Mouse (Mus musculus) liver, adult 2 months (tissue): ENCODE results near the gene Coro2a. TPM values are rescaled to one million over a fixed set of nuclear protein-coding genes. Genes with fewer than 3 reads are reported as not detected.
"Not testable (repeated sequence)": the region's sequence is repeated elsewhere in the genome, so short reads cannot be mapped to it uniquely, and the experiment has no call there.

Experiments
- DNase-seq: peaks from one replicate; pipeline ENCODE4 v3.0.0-alpha.2; 2011; ENCODE audit warnings: low read depth, low spot score; ENCODE audit errors: extremely low read depth
- H3K27ac ChIP-seq: fragments of 200-500 bp; replicated peaks from 2 replicates; pipeline ENCODE4 v1.5.1; 2012; ENCODE audit warnings: low read depth, mild to moderate bottlenecking, control low read depth, inconsistent platforms, low read length; ENCODE audit not compliant: insufficient read depth
- H3K27me3 ChIP-seq: fragments of 200-500 bp; 2 replicates; pipeline ENCODE4 v1.6.1; 2012; ENCODE audit warnings: mild to moderate bottlenecking, moderate library complexity, low read length, inconsistent platforms; ENCODE audit not compliant: control insufficient read depth, insufficient read depth
- H3K36me3 ChIP-seq: fragments of 200-500 bp; 2 replicates; pipeline ENCODE4 v1.6.1; 2012; ENCODE audit warnings: low read length, inconsistent platforms; ENCODE audit not compliant: control insufficient read depth, insufficient read depth
- H3K4me1 ChIP-seq: fragments of 200-500 bp; 2 replicates; pipeline ENCODE4 v1.6.1; 2011; ENCODE audit warnings: low read length; ENCODE audit not compliant: control insufficient read depth, insufficient read depth
- H3K4me3 ChIP-seq: fragments of 200-500 bp; 2 replicates; pipeline ENCODE4 v1.5.1; 2011; ENCODE audit warnings: low read depth, mild to moderate bottlenecking, control low read depth, low read length, moderate library complexity; ENCODE audit not compliant: insufficient read depth
- H3K79me2 ChIP-seq: fragments of 200-500 bp; 2 replicates; pipeline ENCODE4 v1.6.1; 2012; ENCODE audit warnings: inconsistent platforms, mild to moderate bottlenecking, low read length, moderate library complexity; ENCODE audit not compliant: control insufficient read depth, insufficient read depth
- H3K9ac ChIP-seq: fragments of 200-500 bp; 2 replicates; pipeline ENCODE4 v1.6.1; 2012; ENCODE audit warnings: low read depth, mild to moderate bottlenecking, control low read depth, inconsistent platforms, low read length
- CTCF ChIP-seq: fragments of 200-500 bp; IDR thresholded peaks from 2 replicates; pipeline ENCODE4 v1.5.1; 2011; ENCODE audit warnings: low read depth, low read length, control low read depth
- POLR2A ChIP-seq: fragments of 200-500 bp; IDR thresholded peaks from 2 replicates; pipeline ENCODE4 v1.6.1; 2011; ENCODE audit warnings: low read length, control low read depth; ENCODE audit not compliant: insufficient read depth; ENCODE audit errors: extremely low read depth
- WGBS: fragments of 180-500 bp; shearing (Covaris S2); methylation state at CpG from one replicate; pipeline ENCODE4 v1.1.7; 2018; 5-methylcytosine and 5-hydroxymethylcytosine counted together
- polyA plus RNA-seq: library from polyadenylated mRNA; depleted of rRNA; stranded (reverse); fragments of >200 nt; gene quantifications from 2 replicates; pipeline ENCODE4 v1.2.3, GENCODE M21; 2012
- total RNA-seq: library from RNA; depleted of rRNA; stranded (reverse); fragments of >200 nt; gene quantifications from 2 replicates; pipeline ENCODE4 v1.2.3, GENCODE M21; 2014

Coro2a gene
- total and polyA plus RNA-seq, 2 experiments = 0.76 to 0.83 TPM

- Histone ChIP-seq H3K9ac (no peak overlapping the region), H3K27me3 (no peaks in the 10 kb centered on the region), H3K36me3 (no peaks in the 10 kb centered on the region), H3K79me2 (no peaks in the 10 kb centered on the region), H3K27ac (no peak overlapping the region), H3K4me1 (no peaks in the 10 kb centered on the region), H3K4me3 (no peak overlapping the region)
- WGBS = 1% methylated on average over 4 of the region's 4 CpGs
- peak; percentile 66 for DNase-seq
- TF ChIP-seq POLR2A (no peak), CTCF (peak; percentile 72)
Measured at GRCm38 (mm10) chr4:46611181-46611580, 9.2 kb upstream of the Coro2a start.

DNA sequence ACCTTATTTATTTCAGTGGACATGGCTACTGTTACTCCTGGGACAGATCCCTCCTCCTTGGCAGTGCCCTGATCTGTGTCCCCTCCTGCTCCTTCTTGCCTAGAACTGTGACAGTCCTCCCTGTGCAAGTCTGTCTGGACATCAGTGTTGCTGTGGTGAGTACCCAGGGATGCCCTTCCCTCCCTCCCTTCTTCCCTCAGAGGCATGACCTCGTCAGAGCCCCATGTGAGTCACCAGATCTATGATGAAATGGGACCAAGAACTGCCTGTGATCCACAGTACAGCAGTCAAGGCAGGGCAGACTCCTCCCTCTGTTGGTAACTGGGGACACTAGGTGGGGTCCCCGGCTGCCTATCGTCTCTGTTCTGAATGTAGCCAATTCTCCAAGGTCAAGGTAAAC, 5.6 kb upstream of the Coro2a start:
- H3K36me3 ChIP-seq = no peaks in the 10 kb centered on the region
- no peak for TF ChIP-seq POLR2A
- TF ChIP-seq CTCF = no peak
- no peaks in the 10 kb centered on the region for H3K79me2 ChIP-seq
- no peak overlapping the region for H3K4me3 ChIP-seq
- DNase-seq = no peak
- no peak overlapping the region for H3K27ac ChIP-seq
- 70% methylated on average over 3 of the region's 3 CpGs for WGBS
- H3K27me3 ChIP-seq = no peaks in the 10 kb centered on the region
- H3K4me1 ChIP-seq = peaks cover 2% of the 10 kb centered on the region; the same call in 1 of the 2 replicates
- no peak overlapping the region for H3K9ac ChIP-seq

- H3K79me2 ChIP-seq = no peaks in the 10 kb centered on the region
- H3K4me3 ChIP-seq = no peak overlapping the region
- H3K27me3 ChIP-seq = peaks cover 8% of the 10 kb centered on the region; the same call in 1 of the 2 replicates
- no peak for TF ChIP-seq CTCF
- no peak for TF ChIP-seq POLR2A
- peaks cover 2% of the 10 kb centered on the region; the same call in 1 of the 2 replicates for H3K4me1 ChIP-seq
- 21% methylated on average over 11 of the region's 11 CpGs for WGBS
- H3K9ac ChIP-seq = no peak overlapping the region
- H3K27ac ChIP-seq = no peak overlapping the region
- H3K36me3 ChIP-seq = no peaks in the 10 kb centered on the region
- peak; percentile 92 for DNase-seq
Measured at GRCm38 (mm10) chr4:46605451-46605850, 3.4 kb upstream of the Coro2a start.

- TF ChIP-seq POLR2A (no peak), CTCF (no peak)
- no peaks in the 10 kb centered on the region for H3K36me3 ChIP-seq
- DNase-seq = no peak
- no peak overlapping the region for H3K4me3 ChIP-seq
- no peak overlapping the region for H3K27ac ChIP-seq
- peaks cover 2% of the 10 kb centered on the region; the same call in 1 of the 2 replicates for H3K4me1 ChIP-seq
- peaks cover 8% of the 10 kb centered on the region; the same call in 1 of the 2 replicates for H3K27me3 ChIP-seq
- no peak overlapping the region for H3K9ac ChIP-seq
- H3K79me2 ChIP-seq = no peaks in the 10 kb centered on the region
- 53% methylated on average over 7 of the region's 7 CpGs for WGBS
Measured at GRCm38 (mm10) chr4:46602704-46603103, 702 bp upstream of the Coro2a start.

DNA sequence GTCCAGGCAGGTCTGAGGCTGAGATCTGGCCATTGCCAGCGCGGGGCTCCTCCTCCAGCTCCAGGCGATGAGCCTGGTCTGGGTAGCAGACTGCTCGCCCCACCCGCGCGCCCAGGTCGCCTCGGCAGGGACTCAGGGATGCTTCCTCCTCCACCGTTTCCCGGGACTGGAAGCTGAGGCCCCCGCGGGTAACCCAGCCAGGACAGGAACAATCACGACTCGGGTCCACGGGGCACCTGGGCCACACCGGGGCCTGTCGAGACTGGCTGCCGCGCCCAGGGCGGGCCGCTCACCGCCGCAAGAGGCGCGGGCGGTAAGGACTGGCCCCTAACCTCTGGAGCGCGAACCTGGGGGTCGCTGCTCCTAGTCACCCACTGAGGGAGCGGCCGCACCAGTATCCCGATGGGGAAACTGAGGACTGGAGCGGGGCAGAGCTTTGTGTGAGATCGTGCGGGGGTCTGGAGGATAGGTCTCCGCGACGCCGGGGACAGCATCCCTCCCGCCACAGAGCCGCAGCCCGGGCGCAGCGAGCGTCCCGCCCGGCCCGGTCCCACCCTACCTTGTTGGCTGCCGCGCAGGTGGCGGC, 651 bp downstream of the Coro2a start:
- peaks cover 2% of the 10 kb centered on the region; the same call in 1 of the 2 replicates for H3K4me1 ChIP-seq
- peak overlapping the region; percentile 50 for H3K9ac ChIP-seq
- no peak for DNase-seq
- WGBS = 2% methylated on average over 52 of the region's 52 CpGs
- H3K4me3 ChIP-seq = peak overlapping the region; percentile 54
- H3K36me3 ChIP-seq = no peaks in the 10 kb centered on the region
- no peaks in the 10 kb centered on the region for H3K79me2 ChIP-seq
- H3K27ac ChIP-seq = no peak overlapping the region
- TF ChIP-seq POLR2A (no peak), CTCF (no peak)
- H3K27me3 ChIP-seq = peaks cover 8% of the 10 kb centered on the region; the same call in 1 of the 2 replicates

DNA sequence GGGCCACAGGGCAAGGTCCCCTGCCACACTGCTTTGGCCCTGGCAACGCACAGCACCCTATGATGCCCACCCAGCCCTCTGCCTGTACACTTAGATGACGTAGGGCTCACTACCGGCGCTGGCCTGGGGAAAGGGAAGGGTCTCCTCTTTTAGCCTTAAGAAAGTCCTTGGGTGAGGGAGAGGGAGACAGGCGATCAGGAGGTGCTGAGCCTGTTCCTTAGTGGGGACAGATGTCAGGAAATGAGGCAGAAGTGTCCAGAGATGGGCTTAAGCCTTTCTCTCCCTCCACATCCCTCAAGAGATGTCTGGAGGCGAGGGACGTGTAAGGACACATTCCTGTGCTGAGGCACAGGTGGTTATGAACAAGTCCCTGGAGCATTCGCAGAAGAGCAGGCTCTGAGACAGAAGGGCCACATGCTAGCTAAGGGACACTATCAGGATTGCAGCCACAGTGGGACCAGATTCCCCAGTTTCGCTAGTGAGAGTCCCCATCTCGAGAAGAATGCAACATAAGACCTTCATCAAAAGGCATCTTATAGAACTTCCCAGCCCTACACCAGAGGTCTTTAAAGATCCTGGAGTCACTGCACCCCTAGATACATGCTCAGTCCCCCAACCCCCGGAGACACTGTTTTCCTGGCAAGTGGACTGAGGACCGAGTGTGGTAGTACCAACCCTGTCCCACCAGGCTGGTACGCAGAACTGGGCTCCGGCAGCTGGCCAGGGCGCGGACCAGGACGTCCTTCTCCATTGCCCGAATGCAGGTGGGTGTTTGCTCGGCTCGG, 1.3 kb downstream of the Coro2a start:
- H3K4me3 ChIP-seq = peak overlapping the region; percentile 54
- TF ChIP-seq CTCF = no peak
- no peak for TF ChIP-seq POLR2A
- 40% methylated on average over 20 of the region's 20 CpGs for WGBS
- peak overlapping the region; percentile 50; the same call in 1 of the 2 replicates for H3K9ac ChIP-seq
- no peaks in the 10 kb centered on the region for H3K36me3 ChIP-seq
- peaks cover 8% of the 10 kb centered on the region; the same call in 1 of the 2 replicates for H3K27me3 ChIP-seq
- H3K27ac ChIP-seq = no peak overlapping the region
- DNase-seq = no peak
- no peaks in the 10 kb centered on the region for H3K79me2 ChIP-seq
- H3K4me1 ChIP-seq = peaks cover 2% of the 10 kb centered on the region; the same call in 1 of the 2 replicates

DNA sequence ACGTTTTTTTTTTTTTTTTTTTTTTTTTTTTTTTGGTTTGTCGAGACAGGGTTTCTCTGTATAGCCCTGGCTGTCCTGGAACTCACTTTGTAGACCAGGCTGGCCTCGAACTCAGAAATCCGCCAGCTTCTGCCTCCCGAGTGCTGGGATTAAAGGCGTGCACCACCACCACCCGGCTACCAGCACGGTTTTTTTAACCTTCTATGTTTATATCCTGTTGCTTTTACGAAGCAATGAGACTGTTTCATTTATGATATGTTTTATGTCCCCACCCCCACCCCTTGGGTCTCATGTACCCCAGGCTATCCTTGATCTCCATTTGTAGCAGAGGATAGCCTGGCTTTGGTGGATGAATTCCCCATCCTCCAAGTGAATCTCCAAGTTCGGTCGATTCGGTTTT, 2.4 kb downstream of the Coro2a start:
- not testable (repeated sequence) for H3K27me3 ChIP-seq, H3K4me1 ChIP-seq, DNase-seq, H3K9ac ChIP-seq, H3K36me3 ChIP-seq, H3K4me3 ChIP-seq, H3K79me2 ChIP-seq, H3K27ac ChIP-seq
- 72% methylated on average over 12 of the region's 12 CpGs for WGBS
